Mouse (Mus musculus): ENCODE data around the gene Npnt.

DNA sequence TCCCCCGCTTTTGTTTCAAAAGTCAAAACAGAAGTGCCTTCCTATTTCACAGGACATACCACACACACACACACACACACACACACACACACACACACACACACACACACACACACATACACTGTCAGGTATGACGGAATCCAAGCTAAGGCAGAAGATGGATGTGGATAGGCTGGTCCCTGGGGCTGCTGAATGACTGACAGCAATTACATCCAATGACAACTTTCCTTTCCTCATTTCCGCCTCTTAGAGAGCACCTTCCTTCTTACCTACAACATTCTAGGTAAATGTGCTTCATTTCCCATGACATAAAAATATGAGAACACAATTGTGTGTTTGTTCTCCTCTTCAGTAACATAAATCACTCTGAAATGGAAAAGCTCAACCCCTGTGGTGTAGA, 56.4 kb downstream of the Npnt start:
- no peak for TF ChIP-seq MYOG (IDR thresholded peaks at IDR 0.05; ENCODE audit: control insufficient read depth, extremely low read depth, insufficient read length)
- TF ChIP-seq CTCF (IDR thresholded peaks at IDR 0.05; ENCODE audit: control insufficient read depth, insufficient read depth, insufficient read length): no peak
- no peak for TF ChIP-seq USF1 (IDR thresholded peaks at IDR 0.05; ENCODE audit: low read depth)

Data from C2C12 (cell line).